Mouse (Mus musculus) colon, adult 2 months (tissue): Measurements from ENCODE around the gene Cd200. TPM values are rescaled to one million over a fixed set of nuclear protein-coding genes. Genes with fewer than 3 reads are reported as not detected.

Source experiments
- polyA plus RNA-seq: library from polyadenylated mRNA; depleted of rRNA; stranded (reverse); fragments of >200 nt; gene quantifications from 2 replicates; pipeline ENCODE4 v1.2.3, GENCODE M21; 2012; rRNA removed

Cd200 gene
- polyA plus RNA-seq, result 21.1 and 25.3 TPM in 2 replicates

DNA sequence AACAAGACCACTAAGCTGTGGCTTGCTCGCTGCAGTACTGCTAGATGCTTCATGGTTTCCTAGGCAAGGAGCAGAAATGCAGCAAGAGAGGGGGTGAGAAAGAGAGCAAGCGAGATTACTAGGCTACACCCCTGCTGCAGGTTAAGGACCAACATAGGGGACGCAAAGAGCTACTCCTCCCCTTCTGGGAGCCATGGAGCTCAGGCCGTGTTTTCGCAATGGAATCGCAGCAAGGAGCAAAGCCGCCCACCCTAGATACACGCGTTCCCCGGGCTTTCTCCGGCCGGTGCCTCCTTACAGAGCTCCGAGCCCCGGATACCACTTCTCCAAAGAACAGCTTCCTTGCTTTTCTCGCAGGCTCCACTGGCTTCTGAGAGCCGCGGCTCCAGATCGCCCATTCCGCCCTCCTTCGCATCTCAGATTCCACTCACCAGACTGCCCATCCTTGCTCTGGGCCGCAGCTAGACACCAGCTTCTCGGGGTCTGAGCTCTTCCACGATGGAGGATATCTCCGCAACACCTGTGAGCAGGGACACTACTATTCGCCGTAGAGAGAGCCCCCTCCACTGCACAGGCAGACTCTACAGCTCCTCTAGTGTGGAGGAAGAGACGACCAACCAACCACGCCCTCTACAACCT lies at the start of gene Cd200:
Gene Cd200 (minus strand): TSS at position 629 of the 639 bp plus-strand sequence.

Other genes starting within 250 kb of the Cd200 start
- gene Btla, start 184.7 kb downstream of the Cd200 start, polyA plus RNA-seq, result 0.30 and 0.42 TPM in 2 replicates
- 1.7 and 3.3 TPM in 2 replicates for gene Gm609, start 83.9 kb upstream of the Cd200 start, polyA plus RNA-seq
- not detected in 2 replicates for gene Gm17783, start 123.0 kb upstream of the Cd200 start, polyA plus RNA-seq
- not detected in 2 replicates for gene Slc9c1, start 126.3 kb upstream of the Cd200 start, polyA plus RNA-seq
- 0.09 and 0.12 TPM in 2 replicates for gene Gcsam, start 201.3 kb upstream of the Cd200 start, polyA plus RNA-seq
- 4.0 and 5.5 TPM in 2 replicates for gene BC016579, start 245.0 kb upstream of the Cd200 start, polyA plus RNA-seq